Mouse (Mus musculus): ENCODE measurements around the gene Jakmip3.

DNA sequence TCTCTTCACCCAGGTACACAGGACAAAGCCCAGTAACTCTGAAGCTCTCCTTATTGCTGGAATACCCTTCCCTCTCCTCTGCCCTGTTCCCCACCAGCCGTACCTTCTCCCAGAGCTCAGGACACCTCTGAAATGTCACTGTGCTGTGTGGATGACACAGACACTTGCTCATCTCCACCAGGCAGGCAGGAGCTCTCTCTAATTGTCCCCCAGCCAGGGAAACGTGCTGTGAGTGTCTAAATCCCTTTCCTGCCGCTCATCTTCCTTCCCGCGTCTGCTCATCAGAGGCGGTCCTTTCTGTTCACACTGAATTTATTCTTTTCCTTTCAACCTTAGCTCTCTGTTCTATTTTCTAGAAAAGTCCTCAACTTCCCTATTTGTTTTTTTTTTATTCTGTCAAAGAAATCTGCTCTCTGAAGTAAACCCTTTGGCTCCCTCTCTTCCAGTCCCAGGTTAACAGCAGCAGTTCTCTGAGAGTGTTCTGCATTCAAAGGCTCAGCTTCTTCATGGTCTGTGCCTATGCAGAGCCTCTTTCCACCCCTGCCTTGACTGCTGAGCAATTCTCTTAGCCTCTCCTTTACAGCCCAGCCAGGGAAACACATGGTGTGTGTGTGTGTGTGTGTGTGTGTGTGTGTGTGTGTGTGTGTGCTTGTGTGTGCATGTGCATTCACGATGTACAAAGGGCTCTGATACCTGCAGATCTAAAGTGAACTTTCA, 69.4 kb downstream of the Jakmip3 start:
- no peak for TF ChIP-seq CTCF (IDR thresholded peaks at IDR 0.05; ENCODE audit: low read depth)
- no peak for TF ChIP-seq EP300 (optimal IDR thresholded peaks at IDR 0.05)

Measured in stomach, postnatal 0 days (tissue).